Mouse (Mus musculus): Measurements from ENCODE around the gene Smad3.

DNA sequence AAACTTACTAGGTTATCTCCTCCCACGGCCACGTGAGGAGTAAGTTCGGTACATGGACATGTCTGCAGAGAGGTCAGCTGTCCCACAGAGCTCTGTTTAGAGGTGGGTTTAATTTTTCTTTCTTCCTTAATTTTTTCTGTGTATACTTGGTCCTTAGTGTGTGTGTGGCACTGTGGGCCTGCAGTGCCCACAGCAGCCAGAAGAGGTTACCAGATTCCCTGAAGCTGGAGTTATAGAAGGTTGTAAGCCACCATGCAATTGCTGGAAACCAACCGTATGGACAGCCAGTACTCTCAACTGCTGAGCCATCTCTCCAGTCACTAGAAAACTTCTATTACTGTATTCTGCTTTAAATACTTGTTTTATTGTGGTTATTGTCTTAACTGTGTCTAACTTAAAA, 125.7 kb downstream of the Smad3 start:
- TF ChIP-seq CTCF (IDR thresholded peaks at IDR 0.05; ENCODE audit: insufficient read depth, low read depth, low read length) (no peak), POLR2A (IDR thresholded peaks at IDR 0.05; ENCODE audit: insufficient read depth, low read depth, low read length) (no peak)
